Mouse (Mus musculus) liver, postnatal 0 days (tissue): ENCODE measurements around the gene Slc25a34. TPM values are rescaled to one million over a fixed set of nuclear protein-coding genes. Genes with fewer than 3 reads are reported as not detected.

Experiments used
- ATAC-seq: fragments of 200-750 bp; cut with Nextera tagmentation; 2 replicates; pipeline ENCODE4 v1.8.0; 2017; ENCODE audit warnings: mild to moderate bottlenecking, moderate library complexity
- DNase-seq: peaks from one replicate; pipeline ENCODE4 v3.0.0-alpha.2; 2016
- H3K27ac ChIP-seq: fragments of 300-500 bp; sonication (generic); 2 replicates; pipeline ENCODE4 v1.5.1; 2014; ENCODE audit warnings: antibody characterized with exemption, moderate library complexity, mild to moderate bottlenecking, low read depth
- H3K27me3 ChIP-seq: fragments of 300-500 bp; sonication (generic); 2 replicates; pipeline ENCODE4 v1.6.1; 2014; ENCODE audit warnings: low read length, control low read depth, mixed read lengths; ENCODE audit not compliant: insufficient read depth
- H3K36me3 ChIP-seq: fragments of 300-500 bp; sonication (generic); replicated peaks from 2 replicates; pipeline ENCODE4 v1.6.1; 2014; ENCODE audit warnings: mild to moderate bottlenecking, control low read depth, low read length, moderate library complexity, mixed read lengths; ENCODE audit not compliant: insufficient read depth
- H3K4me1 ChIP-seq: fragments of 300-500 bp; sonication (generic); 2 replicates; pipeline ENCODE4 v1.6.1; 2014; ENCODE audit warnings: antibody characterized with exemption, mild to moderate bottlenecking, control low read depth; ENCODE audit not compliant: insufficient read depth
- H3K4me2 ChIP-seq: fragments of 300-500 bp; sonication (generic); 2 replicates; pipeline ENCODE4 v1.6.1; 2014; ENCODE audit warnings: low read depth, mild to moderate bottlenecking, low read length, moderate library complexity, mixed read lengths
- H3K4me3 ChIP-seq: fragments of 300-500 bp; sonication (generic); 2 replicates; pipeline ENCODE4 v1.5.1; 2014; ENCODE audit warnings: low read depth, low read length
- H3K9ac ChIP-seq: fragments of 300-500 bp; sonication (generic); replicated peaks from 2 replicates; pipeline ENCODE4 v1.6.1; 2014; ENCODE audit warnings: mild to moderate bottlenecking, moderate library complexity
- H3K9me3 ChIP-seq: fragments of 300-500 bp; sonication (generic); 2 replicates; pipeline ENCODE4 v1.6.1; 2016; ENCODE audit warnings: mild to moderate bottlenecking, control low read depth, low read length, mixed read lengths
- CTCF ChIP-seq: sonication (generic); IDR thresholded peaks from 2 replicates; pipeline ENCODE4 v1.5.1; 2016; ENCODE audit warnings: antibody characterized with exemption, low read depth
- EP300 ChIP-seq: IDR thresholded peaks from 2 replicates; pipeline ENCODE4 v1.6.1; 2016; ENCODE audit warnings: antibody characterized with exemption, low read depth, mild to moderate bottlenecking
- WGBS: fragments of 180-500 bp; shearing (Covaris S2); extraction: QIAGEN DNeasy Blood & Tissue Kit; methylation state at CpG from one replicate; pipeline ENCODE4 v1.1.7; 2014; ENCODE audit not compliant: insufficient replicate concordance; 5-methylcytosine and 5-hydroxymethylcytosine counted together
- polyA plus RNA-seq: library from polyadenylated mRNA; unstranded; fragments of >200 nt; fragmentation: Nextera tagmentation; extraction: Ambion mirVana; gene quantifications from 2 replicates; pipeline ENCODE4 v1.2.1, GENCODE M21; 2015

Slc25a34 gene
- polyA plus RNA-seq, 1 experiment from 2014 or later: 0.40 TPM

DNA sequence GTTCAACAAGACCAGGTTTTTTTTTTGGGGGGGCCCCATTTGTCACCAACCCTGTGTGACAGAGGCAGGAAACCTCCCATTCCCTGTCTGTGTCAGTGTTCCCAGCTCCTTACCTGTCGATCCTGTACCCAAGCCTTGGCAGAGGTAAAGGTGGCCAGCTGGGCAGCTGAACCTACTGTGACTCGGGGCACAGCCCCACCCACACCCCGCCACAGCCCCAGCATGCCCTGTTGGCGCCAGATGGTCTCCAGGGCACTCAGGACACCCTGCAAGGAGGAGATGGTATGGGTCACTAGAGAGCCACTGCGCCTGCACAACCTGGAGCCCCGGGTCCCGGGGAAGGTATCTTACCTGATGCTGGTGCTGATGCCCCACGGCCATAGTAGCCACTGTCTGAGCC lies 1.5 kb downstream of the Slc25a34 start:
- DNase-seq: no peak
- Histone ChIP-seq H3K4me1 (peaks cover 24% of the 10 kb centered on the region), H3K4me3 (no peak overlapping the region), H3K27ac (no peak overlapping the region), H3K9ac (no peak overlapping the region; the same call in 1 of the 2 replicates), H3K27me3 (no peaks in the 10 kb centered on the region), H3K4me2 (no peak overlapping the region), H3K9me3 (no peaks in the 10 kb centered on the region), H3K36me3 (peaks cover 8% of the 10 kb centered on the region; the same call in 1 of the 2 replicates)
- no peak for ATAC-seq
- 77% methylated on average over 8 of the region's 8 CpGs for WGBS
- no peak for TF ChIP-seq CTCF
- no peak for TF ChIP-seq EP300

GRCm38 (mm10) chr4:141621297-141621696 lies 2.3 kb downstream of the Slc25a34 start:
- 73% methylated on average over 8 of the region's 8 CpGs for WGBS
- no peaks in the 10 kb centered on the region for H3K9me3 ChIP-seq
- peaks cover 24% of the 10 kb centered on the region for H3K4me1 ChIP-seq
- ATAC-seq (no peak), DNase-seq (no peak)
- TF ChIP-seq EP300: no peak
- no peak for TF ChIP-seq CTCF
- peaks cover 6% of the 10 kb centered on the region; the same call in 1 of the 2 replicates for H3K36me3 ChIP-seq
- no peaks in the 10 kb centered on the region for H3K27me3 ChIP-seq
- H3K4me2 ChIP-seq: no peak overlapping the region
- H3K27ac ChIP-seq: no peak overlapping the region
- no peak overlapping the region for H3K4me3 ChIP-seq
- no peak overlapping the region for H3K9ac ChIP-seq

- ATAC-seq (no peak), DNase-seq (no peak)
- Histone ChIP-seq H3K4me2 (no peak overlapping the region), H3K9me3 (no peaks in the 10 kb centered on the region), H3K27me3 (no peaks in the 10 kb centered on the region), H3K27ac (no peak overlapping the region), H3K4me3 (no peak overlapping the region), H3K36me3 (no peaks in the 10 kb centered on the region; the same call in 1 of the 2 replicates), H3K4me1 (peaks cover 21% of the 10 kb centered on the region), H3K9ac (no peak overlapping the region)
- no peak for TF ChIP-seq EP300
- TF ChIP-seq CTCF: no peak
- WGBS: 68% methylated on average over 9 of the region's 9 CpGs
These were observed 4.2 kb downstream of the Slc25a34 start for GRCm38 (mm10) chr4:141619299-141619883.

DNA sequence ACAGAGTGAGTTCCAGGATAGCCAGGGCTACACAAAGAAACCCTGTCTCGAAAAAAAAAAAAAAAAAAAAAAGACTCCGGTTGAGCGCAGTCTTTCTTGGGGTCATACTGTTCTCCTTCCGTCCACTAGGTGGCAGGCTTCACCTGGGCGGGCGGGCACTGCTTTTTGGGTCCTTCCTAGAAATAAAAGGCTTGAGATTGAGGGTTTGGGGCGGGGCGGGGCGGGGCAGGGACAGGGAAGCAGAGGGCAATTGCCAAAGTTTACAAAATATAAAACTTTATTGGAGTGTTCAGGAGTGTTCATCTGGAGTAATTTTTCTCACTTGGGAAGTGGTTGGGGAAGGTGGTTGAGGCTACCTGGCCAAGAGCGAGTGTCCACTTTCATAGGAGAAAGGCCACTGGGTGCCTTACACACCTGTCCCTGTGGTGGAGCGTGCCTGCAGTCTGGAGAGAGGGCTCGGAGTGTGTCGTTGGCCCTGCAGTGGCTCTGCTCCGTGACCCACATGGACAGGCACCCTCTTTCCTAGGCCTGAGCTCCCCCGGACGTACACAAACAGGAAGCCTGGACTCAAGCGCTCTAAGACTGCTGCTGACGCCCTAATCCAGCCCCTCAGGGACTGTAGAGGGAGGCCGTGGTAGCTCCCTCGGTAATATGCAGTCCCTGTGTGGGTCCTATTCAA lies 4.9 kb downstream of the Slc25a34 start, which contains the start of gene Tmem82:
Gene Tmem82 (minus strand): TSS at position 69 of the 679 bp plus-strand sequence.
- Histone ChIP-seq H3K9me3 (no peaks in the 10 kb centered on the region), H3K27me3 (no peaks in the 10 kb centered on the region), H3K4me2 (peak within 1 kb of the TSS; percentile 74), H3K4me1 (peaks cover 21% of the 10 kb centered on the region), H3K9ac (peak within 1 kb of the TSS; percentile 76), H3K4me3 (peak within 1 kb of the TSS; percentile 59), H3K27ac (peak within 1 kb of the TSS; percentile 84), H3K36me3 (no peaks in the 10 kb centered on the region; the same call in 1 of the 2 replicates)
- TF ChIP-seq EP300: no peak
- TF ChIP-seq CTCF: peak; percentile 80
- DNase-seq: peak; percentile 69
- 20% methylated on average over 19 of the region's 20 CpGs for WGBS
- peak; percentile 13; the same call in 1 of the 2 replicates for ATAC-seq

- Histone ChIP-seq H3K9me3 (no peaks in the 10 kb centered on the region), H3K4me3 (peak overlapping the region; percentile 59), H3K4me2 (peak overlapping the region; percentile 74), H3K27ac (peak overlapping the region; percentile 84), H3K36me3 (no peaks in the 10 kb centered on the region; the same call in 1 of the 2 replicates), H3K4me1 (peaks cover 14% of the 10 kb centered on the region), H3K27me3 (no peaks in the 10 kb centered on the region), H3K9ac (peak overlapping the region; percentile 76)
- peak; percentile 83 for DNase-seq
- ATAC-seq: peak; percentile 88
- 9% methylated on average over 22 of the region's 22 CpGs for WGBS
- TF ChIP-seq EP300 (no peak), CTCF (no peak)
These were observed 5.6 kb downstream of the Slc25a34 start for GRCm38 (mm10) chr4:141617863-141618564.

GRCm38 (mm10) chr4:141617299-141617698 lies 6.3 kb downstream of the Slc25a34 start:
- TF ChIP-seq CTCF: peak; percentile 77
- TF ChIP-seq EP300: no peak

More at GRCm38 (mm10) chr4:141617299-141617698, 6.3 kb downstream of the Slc25a34 start:
- peak overlapping the region; percentile 59 for H3K4me3 ChIP-seq
- no peaks in the 10 kb centered on the region for H3K9me3 ChIP-seq
- peak overlapping the region; percentile 74 for H3K4me2 ChIP-seq
- DNase-seq: peak; percentile 81
- H3K36me3 ChIP-seq: no peaks in the 10 kb centered on the region; the same call in 1 of the 2 replicates
- WGBS: 1% methylated on average over 20 of the region's 20 CpGs
- H3K4me1 ChIP-seq: peaks cover 14% of the 10 kb centered on the region
- H3K27ac ChIP-seq: peak overlapping the region; percentile 84
- no peaks in the 10 kb centered on the region for H3K27me3 ChIP-seq
- H3K9ac ChIP-seq: peak overlapping the region; percentile 76
- ATAC-seq: peak; percentile 63
